Mouse (Mus musculus): ENCODE measurements around the gene Ifit3.

- TF ChIP-seq CTCF (IDR thresholded peaks at IDR 0.05; ENCODE audit: borderline replicate concordance, insufficient read depth, low read length) = no peak
- no peak for TF ChIP-seq POLR2A (IDR thresholded peaks at IDR 0.05; ENCODE audit: low read depth, low read length)
Observed at GRCm38 (mm10) chr19:34636933-34637557, 53.7 kb downstream of the Ifit3 start.

Data from embryonic fibroblast, embryonic 13.5 days (primary cell).